Comparison of ENCODE assay signal across 10 mouse cellular contexts in the genomic region with DNA sequence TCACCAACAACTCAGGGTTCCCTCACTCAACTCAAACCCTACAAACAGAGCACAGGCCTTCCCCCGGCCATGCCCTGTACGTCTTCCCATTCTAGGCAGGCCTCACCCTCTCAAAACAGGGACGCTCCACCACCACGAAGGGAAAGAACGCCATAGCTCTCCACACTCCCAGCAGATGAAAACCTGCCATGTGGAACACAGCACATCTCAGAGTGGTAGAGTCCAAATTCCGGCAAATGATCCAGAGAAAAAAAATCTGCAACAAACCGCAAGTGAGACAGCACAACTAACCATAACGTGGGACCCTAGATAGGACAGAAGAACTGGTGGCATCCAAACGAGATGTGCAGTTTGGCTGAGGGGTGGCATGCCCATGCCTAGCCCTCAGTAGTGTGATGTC.
"Had no signal": no experiment of that assay in that cellular context is flagged by ENCODE, and none has a peak within 500 bp of the region (broad histone marks: within the 10 kb centered on the region; RNA-seq: fewer than 3 reads in every experiment).

No protein-coding gene starts in this region.

- H3K4me2 ChIP-seq: hindbrain, embryonic 15.5 days; limb, embryonic 12.5 days; liver, embryonic 15.5 days; midbrain, embryonic 11.5 days; midbrain, embryonic 15.5 days; neural tube, embryonic 13.5 days; stomach, embryonic 15.5 days had no signal

- H3K9ac ChIP-seq: hindbrain, embryonic 15.5 days; limb, embryonic 12.5 days; midbrain, embryonic 15.5 days; neural tube, embryonic 13.5 days; stomach, embryonic 15.5 days had no signal

- H3K36me3 ChIP-seq: hindbrain, embryonic 15.5 days; liver, embryonic 15.5 days; midbrain, embryonic 15.5 days; neural tube, embryonic 13.5 days; stomach, embryonic 15.5 days had no signal

- H3K4me1 ChIP-seq: midbrain, embryonic 15.5 days had no signal

- H3K9me3 ChIP-seq: hindbrain, embryonic 15.5 days; limb, embryonic 12.5 days; liver, embryonic 15.5 days; midbrain, embryonic 15.5 days; neural tube, embryonic 13.5 days; stomach, embryonic 15.5 days had no signal

- H3K27me3 ChIP-seq: hindbrain, embryonic 15.5 days; limb, embryonic 12.5 days; liver, embryonic 15.5 days; midbrain, embryonic 15.5 days; neural tube, embryonic 13.5 days; stomach, embryonic 15.5 days had no signal

- DNase-seq: right cerebral cortex, postnatal 14 days; thymus, adult 2 months; thymus, postnatal 36 days had no signal

- H3K4me3 ChIP-seq: hindbrain, embryonic 15.5 days; limb, embryonic 12.5 days; liver, embryonic 15.5 days; midbrain, embryonic 15.5 days; neural tube, embryonic 13.5 days; stomach, embryonic 15.5 days had no signal

- H3K27ac ChIP-seq: hindbrain, embryonic 15.5 days; limb, embryonic 12.5 days; midbrain, embryonic 15.5 days; neural tube, embryonic 13.5 days; stomach, embryonic 15.5 days had no signal
